Mouse (Mus musculus) kidney, embryonic 16.5 days (tissue): ENCODE results near the gene Palld. TPM values are rescaled to one million over a fixed set of nuclear protein-coding genes. Genes with fewer than 3 reads are reported as not detected.

ENCODE experiments used
- ATAC-seq: fragments of 200-750 bp; cut with Nextera tagmentation; 2 replicates; pipeline ENCODE4 v1.8.0; 2017; ENCODE audit warnings: moderate TSS enrichment; ENCODE audit not compliant: low FRiP score, low TSS enrichment
- H3K27ac ChIP-seq: fragments of 300-500 bp; sonication (generic); 2 replicates; pipeline ENCODE4 v1.5.1; 2014; ENCODE audit warnings: low read length
- H3K27me3 ChIP-seq: fragments of 300-500 bp; sonication (generic); 2 replicates; pipeline ENCODE4 v1.6.1; 2014; ENCODE audit warnings: low read length, control low read depth, mixed read lengths; ENCODE audit not compliant: insufficient read depth
- H3K36me3 ChIP-seq: fragments of 300-500 bp; sonication (generic); 2 replicates; pipeline ENCODE4 v1.6.1; 2014; ENCODE audit warnings: low read length, control low read depth, mixed read lengths; ENCODE audit not compliant: insufficient read depth
- H3K4me1 ChIP-seq: fragments of 300-500 bp; sonication (generic); 2 replicates; pipeline ENCODE4 v1.6.1; 2014; ENCODE audit warnings: low read length, control low read depth, mixed read lengths; ENCODE audit not compliant: insufficient read depth
- H3K4me2 ChIP-seq: fragments of 300-500 bp; sonication (generic); replicated peaks from 2 replicates; pipeline ENCODE4 v1.6.1; 2014; ENCODE audit warnings: low read depth, low read length
- H3K4me3 ChIP-seq: fragments of 300-500 bp; sonication (generic); 2 replicates; pipeline ENCODE4 v1.5.1; 2014; ENCODE audit warnings: mild to moderate bottlenecking, low read length
- H3K9ac ChIP-seq: fragments of 300-500 bp; sonication (generic); replicated peaks from 2 replicates; pipeline ENCODE4 v1.6.1; 2014; ENCODE audit warnings: low read length
- H3K9me3 ChIP-seq: fragments of 300-500 bp; sonication (generic); 2 replicates; pipeline ENCODE4 v1.6.1; 2016; ENCODE audit warnings: low read length, control low read depth
- WGBS: fragments of 180-500 bp; shearing (Covaris S2); extraction: QIAGEN DNeasy Blood & Tissue Kit; methylation state at CpG from one replicate; pipeline ENCODE4 v1.1.7; 2014; 5-methylcytosine and 5-hydroxymethylcytosine counted together
- polyA plus RNA-seq: library from polyadenylated mRNA; unstranded; fragments of >200 nt; fragmentation: Nextera tagmentation; extraction: Ambion mirVana; gene quantifications from 2 replicates; pipeline ENCODE4 v1.2.1, GENCODE M21; 2015

Palld gene
- polyA plus RNA-seq, 1 experiment from 2014 or later = 71.8 TPM

DNA sequence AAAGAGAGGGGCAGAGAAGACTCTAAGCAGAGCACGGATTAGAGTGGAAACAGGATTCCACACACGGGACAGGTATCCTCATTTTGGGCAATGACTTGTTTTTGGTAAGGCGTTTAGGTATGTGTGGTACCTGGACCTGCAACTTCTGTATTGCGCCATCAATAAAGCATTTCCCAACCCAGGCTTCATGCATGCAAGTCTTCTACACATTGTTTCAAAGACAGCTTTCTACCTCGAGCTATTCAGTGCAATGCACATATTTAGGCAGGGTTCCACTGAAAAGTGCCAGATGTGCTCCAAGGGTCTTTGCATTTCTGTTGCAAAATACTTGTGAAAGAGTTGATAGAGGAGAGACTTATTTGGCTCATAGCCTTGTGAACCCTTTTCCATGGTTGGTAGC is 241.5 kb downstream of the Palld start:
- H3K9ac ChIP-seq = no peak overlapping the region
- H3K4me2 ChIP-seq = no peak overlapping the region
- no peaks in the 10 kb centered on the region for H3K27me3 ChIP-seq
- H3K27ac ChIP-seq = no peak overlapping the region
- H3K4me3 ChIP-seq = no peak overlapping the region
- H3K36me3 ChIP-seq = no peaks in the 10 kb centered on the region
- H3K4me1 ChIP-seq = peaks cover 15% of the 10 kb centered on the region
- H3K9me3 ChIP-seq = no peaks in the 10 kb centered on the region
- 93% methylated on average over 5 of the region's 5 CpGs for WGBS
- no peak for ATAC-seq

GRCm38 (mm10) chr8:61651955-61652354 is 250.5 kb downstream of the Palld start:
- Histone ChIP-seq H3K4me1 (peaks cover 8% of the 10 kb centered on the region; the same call in 1 of the 2 replicates), H3K27me3 (no peaks in the 10 kb centered on the region), H3K9ac (no peak overlapping the region), H3K36me3 (no peaks in the 10 kb centered on the region), H3K4me3 (no peak overlapping the region), H3K9me3 (no peaks in the 10 kb centered on the region), H3K27ac (no peak overlapping the region), H3K4me2 (no peak overlapping the region)
- no peak for ATAC-seq
- 69% methylated on average over 6 of the region's 6 CpGs for WGBS

DNA sequence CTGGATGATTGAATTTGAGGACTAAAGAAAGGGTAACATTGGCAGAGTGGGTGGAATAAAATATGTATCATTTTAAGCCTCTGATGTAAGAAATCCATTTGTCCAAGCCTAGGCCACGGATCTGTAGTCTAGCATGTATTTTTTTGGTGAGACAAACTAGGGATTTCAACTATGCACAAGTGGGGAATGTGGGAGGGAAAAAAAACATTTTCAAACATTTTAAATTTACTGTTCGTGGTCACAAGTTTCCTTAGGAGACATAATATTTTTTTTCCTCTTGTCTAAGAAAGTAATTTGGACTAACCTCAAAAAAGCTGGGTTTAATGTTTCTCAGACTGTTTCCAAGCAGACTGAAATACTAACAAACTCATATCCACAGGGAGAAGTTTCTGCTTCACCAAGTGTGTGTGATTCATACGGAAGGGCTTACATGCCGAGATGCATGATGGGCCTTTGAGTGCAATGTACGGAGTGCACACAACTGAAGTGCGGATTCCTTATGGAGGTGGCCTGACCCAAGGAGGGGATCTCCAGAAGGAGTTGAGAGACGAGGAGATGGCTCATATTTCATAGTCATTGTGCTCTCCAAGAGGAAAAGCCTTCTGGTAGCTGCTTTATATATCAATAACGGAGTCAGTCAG is 256.2 kb downstream of the Palld start:
- H3K4me3 ChIP-seq = no peak overlapping the region
- H3K9me3 ChIP-seq = no peaks in the 10 kb centered on the region
- H3K4me2 ChIP-seq = no peak overlapping the region
- no peak overlapping the region for H3K9ac ChIP-seq
- H3K36me3 ChIP-seq = no peaks in the 10 kb centered on the region
- peaks cover 2% of the 10 kb centered on the region; the same call in 1 of the 2 replicates for H3K4me1 ChIP-seq
- H3K27ac ChIP-seq = peak overlapping the region; percentile 71; the same call in 1 of the 2 replicates
- H3K27me3 ChIP-seq = no peaks in the 10 kb centered on the region
- peak; percentile 63; the same call in 1 of the 2 replicates for ATAC-seq
- 60% methylated on average over 8 of the region's 8 CpGs for WGBS

DNA sequence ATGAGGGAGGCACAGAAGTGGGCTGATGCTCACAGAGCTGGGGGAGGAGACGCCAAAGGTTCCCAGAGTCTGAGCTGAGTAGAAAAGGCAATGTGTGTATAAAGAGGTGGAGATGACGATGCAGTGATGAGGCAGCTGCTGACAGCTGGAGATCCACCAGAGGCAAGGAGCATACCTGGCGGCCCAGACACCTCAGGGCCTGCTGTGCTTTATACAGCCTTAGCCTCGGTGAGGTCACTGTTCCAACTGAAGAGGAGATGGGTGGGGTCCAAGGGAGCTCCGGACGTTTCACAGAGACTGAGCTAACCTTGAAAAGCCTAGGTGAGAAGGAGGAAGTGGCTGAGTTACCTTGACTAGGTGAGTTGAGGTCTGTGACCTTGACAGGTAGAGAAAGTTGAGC is 256.8 kb downstream of the Palld start:
- H3K4me2 ChIP-seq = no peak overlapping the region
- H3K9ac ChIP-seq = no peak overlapping the region
- H3K36me3 ChIP-seq = no peaks in the 10 kb centered on the region
- H3K9me3 ChIP-seq = no peaks in the 10 kb centered on the region
- no peak overlapping the region for H3K4me3 ChIP-seq
- no peak overlapping the region for H3K27ac ChIP-seq
- 81% methylated on average over 6 of the region's 6 CpGs for WGBS
- no peak for ATAC-seq
- H3K27me3 ChIP-seq = no peaks in the 10 kb centered on the region
- H3K4me1 ChIP-seq = peaks cover 2% of the 10 kb centered on the region; the same call in 1 of the 2 replicates

DNA sequence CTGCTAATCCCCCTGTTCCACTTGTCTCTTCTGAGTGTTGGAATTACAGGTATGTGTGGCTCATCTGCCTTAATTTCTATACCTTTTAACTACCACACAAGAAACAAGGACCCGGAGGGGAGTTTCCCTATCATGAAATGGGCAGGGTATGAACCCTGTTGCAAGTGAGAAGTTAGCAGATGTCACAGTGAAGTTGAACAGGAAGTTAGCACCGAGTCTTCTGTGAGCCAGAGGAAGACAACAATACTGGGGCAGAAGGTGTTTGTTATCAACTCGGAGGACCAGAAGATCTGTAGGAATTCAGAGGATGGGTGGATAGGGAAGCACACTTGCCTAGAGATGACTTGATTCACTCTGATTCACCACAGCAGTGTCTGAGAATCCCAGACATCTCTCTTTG is 259.3 kb downstream of the Palld start:
- Histone ChIP-seq H3K27ac (no peak overlapping the region), H3K9me3 (no peaks in the 10 kb centered on the region), H3K4me3 (no peak overlapping the region), H3K27me3 (no peaks in the 10 kb centered on the region), H3K4me1 (peaks cover 6% of the 10 kb centered on the region; the same call in 1 of the 2 replicates), H3K4me2 (no peak overlapping the region), H3K9ac (no peak overlapping the region), H3K36me3 (no peaks in the 10 kb centered on the region)
- 75% methylated on average over 3 of the region's 3 CpGs for WGBS
- ATAC-seq = no peak

DNA sequence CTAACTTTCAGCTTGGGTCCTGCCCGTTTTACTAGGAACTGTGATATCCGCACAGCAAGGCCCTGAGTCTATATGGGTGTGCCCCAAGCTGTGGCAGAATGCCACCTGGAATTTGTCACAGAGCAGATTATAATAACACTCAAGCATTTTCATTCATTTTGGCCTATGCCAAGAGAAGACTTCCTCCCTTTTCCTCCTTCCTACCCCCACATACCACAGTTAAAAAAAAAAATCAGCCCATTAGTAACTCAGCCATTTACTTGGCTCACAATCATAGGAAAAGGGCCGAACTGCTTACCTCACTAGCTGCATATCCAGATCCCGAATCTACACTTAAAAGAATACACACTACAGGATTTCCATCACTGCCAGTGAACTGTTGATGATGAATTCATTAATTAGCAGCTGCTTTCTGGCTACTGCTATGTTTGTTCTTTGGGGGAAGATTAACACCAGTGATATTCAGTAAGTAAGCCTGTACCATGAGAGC is 260.1 kb downstream of the Palld start:
- no peak overlapping the region for H3K27ac ChIP-seq
- peaks cover 6% of the 10 kb centered on the region; the same call in 1 of the 2 replicates for H3K4me1 ChIP-seq
- no peak overlapping the region for H3K4me2 ChIP-seq
- no peak overlapping the region for H3K9ac ChIP-seq
- no peak overlapping the region for H3K4me3 ChIP-seq
- no peak for ATAC-seq
- WGBS = 68% methylated on average over 4 of the region's 4 CpGs
- no peaks in the 10 kb centered on the region for H3K36me3 ChIP-seq
- no peaks in the 10 kb centered on the region for H3K9me3 ChIP-seq
- no peaks in the 10 kb centered on the region for H3K27me3 ChIP-seq

- Histone ChIP-seq H3K4me2 (no peak overlapping the region), H3K9me3 (no peaks in the 10 kb centered on the region), H3K4me1 (peaks cover 6% of the 10 kb centered on the region; the same call in 1 of the 2 replicates), H3K4me3 (no peak overlapping the region), H3K36me3 (no peaks in the 10 kb centered on the region), H3K27ac (no peak overlapping the region), H3K9ac (no peak overlapping the region), H3K27me3 (no peaks in the 10 kb centered on the region)
- peak; percentile 52; the same call in 1 of the 2 replicates for ATAC-seq
- WGBS = 53% methylated on average over 2 of the region's 2 CpGs
These were observed 262.9 kb downstream of the Palld start for GRCm38 (mm10) chr8:61639596-61639995.

GRCm38 (mm10) chr8:61639008-61639407 is 263.5 kb downstream of the Palld start:
- H3K27me3 ChIP-seq = no peaks in the 10 kb centered on the region
- no peaks in the 10 kb centered on the region for H3K9me3 ChIP-seq
- no peak overlapping the region for H3K4me2 ChIP-seq
- H3K4me3 ChIP-seq = no peak overlapping the region
- ATAC-seq = peak; percentile 73
- H3K36me3 ChIP-seq = no peaks in the 10 kb centered on the region
- peak overlapping the region; percentile 68; the same call in 1 of the 2 replicates for H3K27ac ChIP-seq
- no peak overlapping the region for H3K9ac ChIP-seq
- peaks cover 6% of the 10 kb centered on the region; the same call in 1 of the 2 replicates for H3K4me1 ChIP-seq
- WGBS = 31% methylated on average over 3 of the region's 3 CpGs

- peaks cover 6% of the 10 kb centered on the region; the same call in 1 of the 2 replicates for H3K4me1 ChIP-seq
- no peaks in the 10 kb centered on the region for H3K9me3 ChIP-seq
These were observed 264.8 kb downstream of the Palld start for GRCm38 (mm10) chr8:61637736-61638135.

GRCm38 (mm10) chr8:61634811-61635210 is 267.7 kb downstream of the Palld start:
- Histone ChIP-seq H3K4me1 (peaks cover 4% of the 10 kb centered on the region; the same call in 1 of the 2 replicates), H3K9me3 (no peaks in the 10 kb centered on the region), H3K27ac (no peak overlapping the region), H3K4me3 (no peak overlapping the region), H3K27me3 (no peaks in the 10 kb centered on the region), H3K9ac (no peak overlapping the region), H3K4me2 (no peak overlapping the region), H3K36me3 (no peaks in the 10 kb centered on the region)
- 88% methylated on average over 1 of the region's 1 CpGs for WGBS
- ATAC-seq = no peak

More at GRCm38 (mm10) chr8:61637736-61638135, 264.8 kb downstream of the Palld start:
- H3K36me3 ChIP-seq = no peaks in the 10 kb centered on the region
- no peak for ATAC-seq
- no peak overlapping the region for H3K9ac ChIP-seq
- no peaks in the 10 kb centered on the region for H3K27me3 ChIP-seq
- WGBS = 85% methylated on average over 4 of the region's 4 CpGs
- H3K27ac ChIP-seq = no peak overlapping the region
- H3K4me3 ChIP-seq = no peak overlapping the region
- no peak overlapping the region for H3K4me2 ChIP-seq
